Mouse (Mus musculus): ENCODE measurements around the gene Myh7.

GRCm38 (mm10) chr14:54963727-54964126, 30.7 kb downstream of the Myh7 start:
- TF ChIP-seq EP300 (IDR thresholded peaks at IDR 0.05; ENCODE audit: low read depth) = no peak
- no peak for TF ChIP-seq CTCF (IDR thresholded peaks at IDR 0.05; ENCODE audit: low read depth)
